ENCODE assay signal across 15 mouse cellular contexts in genomic region chr17:71267374-71267773, GRCm38 (mm10). TPM values are rescaled to one million over a fixed set of nuclear protein-coding genes. Genes with fewer than 3 reads are reported as not detected.
A peak's percentile ranks its signal among the peaks of the same experiment; 100 is the strongest.
DNase-seq lines count a peak whose midpoint lies in the region; ATAC-seq and TF ChIP-seq lines count a peak whose summit lies in the region.
"Had no signal": no experiment of that assay in that cellular context is flagged by ENCODE, and none has a peak within 500 bp of the region (broad histone marks: within the 10 kb centered on the region; RNA-seq: fewer than 3 reads in every experiment).

No protein-coding gene starts in this region.

- peaks cover 72% of the 10 kb centered on the region for H3K36me3 ChIP-seq in erythroblast, embryonic 14.5 days (ENCODE audit: control insufficient read depth)
- no peaks in the 10 kb centered on the region for H3K36me3 ChIP-seq in heart, embryonic 16.5 days (ENCODE audit: control insufficient read depth, insufficient read depth)
- H3K36me3 ChIP-seq in midbrain, embryonic 11.5 days (ENCODE audit: control insufficient read depth, insufficient read depth, low read length): no peaks in the 10 kb centered on the region
- no peaks in the 10 kb centered on the region for H3K36me3 ChIP-seq in midbrain, embryonic 16.5 days (ENCODE audit: control insufficient read depth, insufficient read depth, low read length)
- no peaks in the 10 kb centered on the region for H3K36me3 ChIP-seq in stomach, postnatal 0 days (ENCODE audit: control insufficient read depth, insufficient read depth, low read length)
- no peaks in the 10 kb centered on the region for H3K36me3 ChIP-seq in forebrain, embryonic 16.5 days (ENCODE audit: control insufficient read depth, insufficient read depth)
- H3K36me3 ChIP-seq: embryonic facial prominence, embryonic 12.5 days had no signal

- no peak overlapping the region for H3K9ac ChIP-seq in heart, embryonic 16.5 days (ENCODE audit: low read length)
- H3K9ac ChIP-seq in midbrain, embryonic 11.5 days (ENCODE audit: low read length): no peak overlapping the region
- H3K9ac ChIP-seq in midbrain, embryonic 16.5 days (ENCODE audit: low read depth, low read length): no peak overlapping the region
- no peak overlapping the region for H3K9ac ChIP-seq in stomach, postnatal 0 days (ENCODE audit: low read length)
- no peak overlapping the region for H3K9ac ChIP-seq in forebrain, embryonic 16.5 days (replicated peaks; ENCODE audit: low read depth, low read length)
- H3K9ac ChIP-seq: embryonic facial prominence, embryonic 12.5 days had no signal

- no peak overlapping the region for H3K4me2 ChIP-seq in heart, embryonic 16.5 days (ENCODE audit: low read depth, low read length)
- H3K4me2 ChIP-seq in midbrain, embryonic 11.5 days: no peak overlapping the region
- no peak overlapping the region for H3K4me2 ChIP-seq in midbrain, embryonic 16.5 days (ENCODE audit: low read length)
- H3K4me2 ChIP-seq in stomach, postnatal 0 days (replicated peaks; ENCODE audit: low read depth): no peak overlapping the region
- no peak overlapping the region for H3K4me2 ChIP-seq in forebrain, embryonic 16.5 days (ENCODE audit: low read length)
- H3K4me2 ChIP-seq: embryonic facial prominence, embryonic 12.5 days had no signal

- no peak for TF ChIP-seq EP300 in stomach, postnatal 0 days (optimal IDR thresholded peaks at IDR 0.05)

- 73% methylated on average over 8 of the region's 8 CpGs for WGBS in heart, embryonic 16.5 days
- WGBS in midbrain, embryonic 11.5 days: 90% methylated on average over 8 of the region's 8 CpGs
- 91% methylated on average over 8 of the region's 8 CpGs for WGBS in midbrain, embryonic 16.5 days
- 74% methylated on average over 8 of the region's 8 CpGs for WGBS in stomach, postnatal 0 days
- WGBS in forebrain, embryonic 16.5 days: 87% methylated on average over 8 of the region's 8 CpGs

- peaks cover 95% of the 10 kb centered on the region for H3K4me1 ChIP-seq in erythroblast, embryonic 14.5 days (ENCODE audit: control insufficient read depth)
- H3K4me1 ChIP-seq in heart, embryonic 16.5 days (ENCODE audit: control insufficient read depth, insufficient read depth, low read length): peaks cover 44% of the 10 kb centered on the region
- no peaks in the 10 kb centered on the region for H3K4me1 ChIP-seq in midbrain, embryonic 11.5 days (ENCODE audit: control insufficient read depth, insufficient read depth, low read length)
- H3K4me1 ChIP-seq in midbrain, embryonic 16.5 days (ENCODE audit: control insufficient read depth, insufficient read depth, low read length): no peaks in the 10 kb centered on the region
- no peaks in the 10 kb centered on the region for H3K4me1 ChIP-seq in stomach, postnatal 0 days (replicated peaks; ENCODE audit: control insufficient read depth, insufficient read depth)
- H3K4me1 ChIP-seq in forebrain, embryonic 16.5 days (replicated peaks; ENCODE audit: control insufficient read depth, insufficient read depth, low read length): no peaks in the 10 kb centered on the region
- H3K4me1 ChIP-seq: embryonic facial prominence, embryonic 12.5 days had no signal

- H3K27ac ChIP-seq in heart, embryonic 16.5 days (ENCODE audit: low read length): peak overlapping the region; percentile 80; the same call in 1 of the 2 replicates
- no peak overlapping the region for H3K27ac ChIP-seq in midbrain, embryonic 11.5 days (ENCODE audit: low read depth, low read length)
- H3K27ac ChIP-seq in midbrain, embryonic 16.5 days (ENCODE audit: low read length): no peak overlapping the region
- H3K27ac ChIP-seq in stomach, postnatal 0 days (replicated peaks): no peak overlapping the region
- H3K27ac ChIP-seq in forebrain, embryonic 16.5 days (ENCODE audit: low read length): no peak overlapping the region
- H3K27ac ChIP-seq: embryonic facial prominence, embryonic 12.5 days; gastrocnemius, adult 2 months; kidney, postnatal 0 days had no signal

- ATAC-seq in erythroblast, adult 5-6 weeks (replicated peaks; ENCODE audit: low FRiP score, poor library complexity, severe bottlenecking): no peak
- no peak for ATAC-seq in heart, embryonic 16.5 days (replicated peaks; ENCODE audit: extremely low read depth, insufficient read depth, low FRiP score)
- ATAC-seq in midbrain, embryonic 11.5 days (ENCODE audit: low FRiP score): no peak
- no peak for ATAC-seq in midbrain, embryonic 16.5 days
- ATAC-seq in stomach, postnatal 0 days (ENCODE audit: low FRiP score, low TSS enrichment): peak; percentile 60; the same call in 1 of the 2 replicates
- ATAC-seq in forebrain, embryonic 16.5 days: no peak

- TF ChIP-seq CTCF in stomach, postnatal 0 days (IDR thresholded peaks at IDR 0.05; ENCODE audit: low read depth): no peak

- DNase-seq in heart, postnatal 25 days (ENCODE audit: low spot score): no peak
- peak; percentile 39 for DNase-seq in midbrain, embryonic 11.5 days (ENCODE audit: low spot score, missing footprints)
- DNase-seq in stomach, postnatal 0 days (ENCODE audit: low spot score): no peak
- DNase-seq: cerebellum, adult 8-10 months; gastrocnemius, adult 2 months; kidney, adult 11 months; lung, postnatal 10 days; right cerebral cortex, postnatal 4 days had no signal

- H3K27me3 ChIP-seq in erythroblast, embryonic 14.5 days (ENCODE audit: control insufficient read depth): no peaks in the 10 kb centered on the region
- no peaks in the 10 kb centered on the region for H3K27me3 ChIP-seq in heart, embryonic 16.5 days (ENCODE audit: control insufficient read depth, insufficient read depth, low read length)
- no peaks in the 10 kb centered on the region for H3K27me3 ChIP-seq in midbrain, embryonic 11.5 days (ENCODE audit: control insufficient read depth, insufficient read depth, low read length)
- no peaks in the 10 kb centered on the region for H3K27me3 ChIP-seq in midbrain, embryonic 16.5 days (ENCODE audit: control insufficient read depth, insufficient read depth, low read depth, low read length)
- H3K27me3 ChIP-seq in stomach, postnatal 0 days (ENCODE audit: control insufficient read depth, insufficient read depth, low read length): no peaks in the 10 kb centered on the region
- no peaks in the 10 kb centered on the region for H3K27me3 ChIP-seq in forebrain, embryonic 16.5 days (replicated peaks; ENCODE audit: control insufficient read depth, insufficient read depth, low read length)
- H3K27me3 ChIP-seq: embryonic facial prominence, embryonic 12.5 days had no signal

- intact Hi-C loops in heart, postnatal 25 days (cut with DNase I): loop anchor here (5.0 kb wide), 1 partner anchor 520 kb away; no protein-coding TSS in a partner anchor

- no peaks in the 10 kb centered on the region for H3K9me3 ChIP-seq in erythroblast, embryonic 14.5 days (ENCODE audit: control insufficient read depth, low read length)
- no peaks in the 10 kb centered on the region for H3K9me3 ChIP-seq in heart, embryonic 16.5 days (replicated peaks; ENCODE audit: control insufficient read depth, low read length)
- H3K9me3 ChIP-seq in midbrain, embryonic 11.5 days (ENCODE audit: control insufficient read depth, low read length): no peaks in the 10 kb centered on the region
- H3K9me3 ChIP-seq in midbrain, embryonic 16.5 days (replicated peaks; ENCODE audit: control insufficient read depth, low read length, poor library complexity, severe bottlenecking): no peaks in the 10 kb centered on the region
- H3K9me3 ChIP-seq in stomach, postnatal 0 days (ENCODE audit: control insufficient read depth, low read length): no peaks in the 10 kb centered on the region
- H3K9me3 ChIP-seq in forebrain, embryonic 16.5 days (ENCODE audit: control insufficient read depth, low read length): no peaks in the 10 kb centered on the region
- H3K9me3 ChIP-seq: embryonic facial prominence, embryonic 12.5 days had no signal

- peak overlapping the region; percentile 64 for H3K4me3 ChIP-seq in erythroblast, embryonic 14.5 days (replicated peaks)
- no peak overlapping the region for H3K4me3 ChIP-seq in heart, embryonic 16.5 days (ENCODE audit: low read length)
- no peak overlapping the region for H3K4me3 ChIP-seq in midbrain, embryonic 11.5 days (ENCODE audit: low read depth, low read length)
- no peak overlapping the region for H3K4me3 ChIP-seq in midbrain, embryonic 16.5 days (ENCODE audit: low read depth, low read length)
- H3K4me3 ChIP-seq in stomach, postnatal 0 days (ENCODE audit: low read depth, low read length): no peak overlapping the region
- no peak overlapping the region for H3K4me3 ChIP-seq in forebrain, embryonic 16.5 days (replicated peaks; ENCODE audit: low read length)
- H3K4me3 ChIP-seq: embryonic facial prominence, embryonic 12.5 days; gastrocnemius, adult 2 months had no signal

RNA-seq across cellular contexts. Expression of gene Emilin2, which starts 44.4 kb away (rescaled TPM):
- 21.3 and 32.0 TPM in 2 replicates for polyA plus RNA-seq in erythroblast, embryonic 14.5 days (2012)
- total RNA-seq in erythroblast, adult 5-6 weeks (2015; ENCODE audit: low replicate concordance): 92.0 and 100 TPM in 2 replicates
- 129 and 143 TPM in 2 replicates for total RNA-seq in erythroblast, adult 5-6 weeks (2017; ENCODE audit: low replicate concordance)
- polyA plus RNA-seq in heart, embryonic 16.5 days (2015; fragmentation: Nextera tagmentation; extraction: Ambion mirVana): 35.5 and 38.7 TPM in 2 replicates
- 10 to 100 TPM; 64.3 to 73.1 TPM for total RNA-seq in heart, postnatal 25 days (2021)
- 10.2 and 11.8 TPM in 2 replicates for polyA plus RNA-seq in midbrain, embryonic 11.5 days (2014; fragmentation: Nextera tagmentation; extraction: Ambion mirVana)
- 1.0 and 1.4 TPM in 2 replicates for polyA plus RNA-seq in midbrain, embryonic 16.5 days (2015; fragmentation: Nextera tagmentation; extraction: Ambion mirVana)
- polyA plus RNA-seq in stomach, postnatal 0 days (2015; fragmentation: Nextera tagmentation; extraction: Ambion mirVana): 1.4 TPM in 2 replicates
- 1.2 and 1.4 TPM in 2 replicates for polyA plus RNA-seq in forebrain, embryonic 16.5 days (2015; fragmentation: Nextera tagmentation; extraction: Ambion mirVana)
